Mouse (Mus musculus) limb, embryonic 14.5 days (tissue): ENCODE results near the gene Grm6. TPM values are rescaled to one million over a fixed set of nuclear protein-coding genes. Genes with fewer than 3 reads are reported as not detected.

Experiments
- ATAC-seq: fragments of 200-750 bp; cut with Nextera tagmentation; 2 replicates; pipeline ENCODE4 v1.8.0; 2017; ENCODE audit warnings: low read depth, moderate number of reproducible peaks, moderate TSS enrichment; ENCODE audit not compliant: low FRiP score
- DNase-seq: peaks from one replicate; pipeline ENCODE4 v3.0.0-alpha.2; 2015; ENCODE audit warnings: low spot score
- H3K27ac ChIP-seq: fragments of 300-500 bp; sonication (generic); replicated peaks from 2 replicates; pipeline ENCODE4 v1.5.1; 2014; ENCODE audit warnings: low read depth, mild to moderate bottlenecking, low read length, moderate library complexity, mixed read lengths
- H3K27me3 ChIP-seq: fragments of 300-500 bp; sonication (generic); 2 replicates; pipeline ENCODE4 v1.6.1; 2014; ENCODE audit warnings: low read length, mixed read lengths; ENCODE audit not compliant: control insufficient read depth, insufficient read depth
- H3K36me3 ChIP-seq: fragments of 300-500 bp; sonication (generic); 2 replicates; pipeline ENCODE4 v1.6.1; 2014; ENCODE audit warnings: mild to moderate bottlenecking, low read length, moderate library complexity, mixed read lengths; ENCODE audit not compliant: control insufficient read depth, insufficient read depth
- H3K4me1 ChIP-seq: fragments of 300-500 bp; sonication (generic); 2 replicates; pipeline ENCODE4 v1.6.1; 2014; ENCODE audit warnings: antibody characterized with exemption, low read length, mixed read lengths; ENCODE audit not compliant: control insufficient read depth, insufficient read depth
- H3K4me2 ChIP-seq: fragments of 300-500 bp; sonication (generic); replicated peaks from 2 replicates; pipeline ENCODE4 v1.6.1; 2014; ENCODE audit warnings: low read depth, mild to moderate bottlenecking, low read length, moderate library complexity; ENCODE audit not compliant: severe bottlenecking
- H3K4me3 ChIP-seq: fragments of 300-500 bp; sonication (generic); replicated peaks from 2 replicates; pipeline ENCODE4 v1.5.1; 2014; ENCODE audit warnings: low read length
- H3K9ac ChIP-seq: fragments of 300-500 bp; sonication (generic); 2 replicates; pipeline ENCODE4 v1.6.1; 2014; ENCODE audit warnings: mild to moderate bottlenecking, low read depth, low read length, moderate library complexity; ENCODE audit not compliant: severe bottlenecking
- H3K9me3 ChIP-seq: fragments of 300-500 bp; sonication (generic); 2 replicates; pipeline ENCODE4 v1.6.1; 2016; ENCODE audit warnings: low read length; ENCODE audit not compliant: control insufficient read depth
- POLR2A ChIP-seq: fragments of 200-500 bp; IDR thresholded peaks from 2 replicates; pipeline ENCODE4 v1.8.0; 2012; ENCODE audit warnings: inconsistent platforms, mild to moderate bottlenecking, moderate library complexity, borderline replicate concordance; ENCODE audit not compliant: insufficient read depth, insufficient read length; ENCODE audit errors: extremely low read depth
- WGBS: fragments of 180-500 bp; shearing (Covaris S2); extraction: QIAGEN DNeasy Blood & Tissue Kit; methylation state at CpG from one replicate; pipeline ENCODE4 v1.1.7; 2014; 5-methylcytosine and 5-hydroxymethylcytosine counted together
- polyA plus RNA-seq, 2 experiments: library from polyadenylated mRNA; depleted of rRNA in 1 of 2; stranded (reverse) in 1 of 2; unstranded in 1 of 2; fragments of >200 nt; fragmentation: Nextera tagmentation in 1 of 2; extraction: Ambion mirVana in 1 of 2; gene quantifications; 2 replicates each; pipeline versions ENCODE4 v1.2.1 to v1.2.3; 2012 to 2014

Gene Grm6
- polyA plus RNA-seq, 2 experiments, result 0.17 to 0.88 TPM

- Histone ChIP-seq H3K36me3 (peaks cover 28% of the 10 kb centered on the region), H3K27ac (no peak overlapping the region), H3K9me3 (no peaks in the 10 kb centered on the region), H3K9ac (no peak overlapping the region), H3K4me1 (no peaks in the 10 kb centered on the region), H3K27me3 (no peaks in the 10 kb centered on the region), H3K4me2 (no peak overlapping the region), H3K4me3 (no peak overlapping the region)
- WGBS, result 91% methylated on average over 3 of the region's 3 CpGs
- ATAC-seq, result no peak
- no peak for DNase-seq
- no peak for TF ChIP-seq POLR2A
These were observed 64.0 kb downstream of the Grm6 start for GRCm38 (mm10) chr11:50914461-50914860.

Other genes starting within 250 kb of the Grm6 start
- 34.9 and 38.7 TPM in 2 replicates for gene Adamts2, start 248.6 kb upstream of the Grm6 start, polyA plus RNA-seq (2012; rRNA removed)
- gene Adamts2, start 248.6 kb upstream of the Grm6 start, polyA plus RNA-seq (2014; fragmentation: Nextera tagmentation; extraction: Ambion mirVana), result 18.9 and 19.4 TPM in 2 replicates
- 31.7 and 33.8 TPM in 2 replicates for gene Zfp354c, start 23.0 kb upstream of the Grm6 start, polyA plus RNA-seq (2012; rRNA removed)
- gene Zfp354c, start 23.0 kb upstream of the Grm6 start, polyA plus RNA-seq (2014; fragmentation: Nextera tagmentation; extraction: Ambion mirVana), result 57.4 and 65.5 TPM in 2 replicates
- 0.88 and 0.89 TPM in 2 replicates for gene Zfp879, start 9.1 kb upstream of the Grm6 start, polyA plus RNA-seq (2012; rRNA removed)
- gene Zfp879, start 9.1 kb upstream of the Grm6 start, polyA plus RNA-seq (2014; fragmentation: Nextera tagmentation; extraction: Ambion mirVana), result 0.55 and 0.66 TPM in 2 replicates
- gene Zfp454, start 37.0 kb downstream of the Grm6 start, polyA plus RNA-seq (2012; rRNA removed), result 6.6 and 7.2 TPM in 2 replicates
- gene Zfp454, start 37.0 kb downstream of the Grm6 start, polyA plus RNA-seq (2014; fragmentation: Nextera tagmentation; extraction: Ambion mirVana), result 9.4 and 11.3 TPM in 2 replicates
- gene Zfp2, start 65.5 kb downstream of the Grm6 start, polyA plus RNA-seq (2012; rRNA removed), result 4.3 and 6.1 TPM in 2 replicates
- 11.9 and 12.6 TPM in 2 replicates for gene Zfp2, start 65.5 kb downstream of the Grm6 start, polyA plus RNA-seq (2014; fragmentation: Nextera tagmentation; extraction: Ambion mirVana)
- gene Zfp354b, start 80.9 kb downstream of the Grm6 start, polyA plus RNA-seq (2012; rRNA removed), result 0.72 and 1.3 TPM in 2 replicates
- gene Zfp354b, start 80.9 kb downstream of the Grm6 start, polyA plus RNA-seq (2014; fragmentation: Nextera tagmentation; extraction: Ambion mirVana), result 1.1 and 1.7 TPM in 2 replicates
- not detected in 2 replicates for gene 4933414I15Rik, start 93.1 kb downstream of the Grm6 start, polyA plus RNA-seq (2012; rRNA removed)
- not detected in 2 replicates for gene 4933414I15Rik, start 93.1 kb downstream of the Grm6 start, polyA plus RNA-seq (2014; fragmentation: Nextera tagmentation; extraction: Ambion mirVana)
- gene Prop1, start 103.1 kb downstream of the Grm6 start, polyA plus RNA-seq (2012; rRNA removed), result 0.15 TPM in 1 of 2 replicates, not detected in the other
- gene Prop1, start 103.1 kb downstream of the Grm6 start, polyA plus RNA-seq (2014; fragmentation: Nextera tagmentation; extraction: Ambion mirVana), result not detected in 2 replicates
- gene Olfr1378, start 115.8 kb downstream of the Grm6 start, polyA plus RNA-seq (2012; rRNA removed), result 0.09 and 0.38 TPM in 2 replicates
- gene Olfr1378, start 115.8 kb downstream of the Grm6 start, polyA plus RNA-seq (2014; fragmentation: Nextera tagmentation; extraction: Ambion mirVana), result 0.14 TPM in 1 of 2 replicates, not detected in the other
- gene Olfr1377, start 131.3 kb downstream of the Grm6 start, polyA plus RNA-seq (2012; rRNA removed), result not detected in 2 replicates
- gene Olfr1377, start 131.3 kb downstream of the Grm6 start, polyA plus RNA-seq (2014; fragmentation: Nextera tagmentation; extraction: Ambion mirVana), result not detected in 2 replicates
- not detected in 2 replicates for gene Olfr51, start 152.9 kb downstream of the Grm6 start, polyA plus RNA-seq (2012; rRNA removed)
- gene Olfr51, start 152.9 kb downstream of the Grm6 start, polyA plus RNA-seq (2014; fragmentation: Nextera tagmentation; extraction: Ambion mirVana), result not detected in 2 replicates
- gene Olfr54, start 163.6 kb downstream of the Grm6 start, polyA plus RNA-seq (2012; rRNA removed), result not detected in 2 replicates
- gene Olfr54, start 163.6 kb downstream of the Grm6 start, polyA plus RNA-seq (2014; fragmentation: Nextera tagmentation; extraction: Ambion mirVana), result 0.06 TPM in 1 of 2 replicates, not detected in the other
- gene Olfr1375, start 197.4 kb downstream of the Grm6 start, polyA plus RNA-seq (2012; rRNA removed), result not detected in 2 replicates
- gene Olfr1375, start 197.4 kb downstream of the Grm6 start, polyA plus RNA-seq (2014; fragmentation: Nextera tagmentation; extraction: Ambion mirVana), result not detected in 2 replicates
- 6.1 and 9.6 TPM in 2 replicates for gene Zfp354a, start 208.6 kb downstream of the Grm6 start, polyA plus RNA-seq (2012; rRNA removed)
- gene Zfp354a, start 208.6 kb downstream of the Grm6 start, polyA plus RNA-seq (2014; fragmentation: Nextera tagmentation; extraction: Ambion mirVana), result 6.4 and 8.8 TPM in 2 replicates